Comparison of ENCODE assay signal across 25 mouse cellular contexts in the genomic region with DNA sequence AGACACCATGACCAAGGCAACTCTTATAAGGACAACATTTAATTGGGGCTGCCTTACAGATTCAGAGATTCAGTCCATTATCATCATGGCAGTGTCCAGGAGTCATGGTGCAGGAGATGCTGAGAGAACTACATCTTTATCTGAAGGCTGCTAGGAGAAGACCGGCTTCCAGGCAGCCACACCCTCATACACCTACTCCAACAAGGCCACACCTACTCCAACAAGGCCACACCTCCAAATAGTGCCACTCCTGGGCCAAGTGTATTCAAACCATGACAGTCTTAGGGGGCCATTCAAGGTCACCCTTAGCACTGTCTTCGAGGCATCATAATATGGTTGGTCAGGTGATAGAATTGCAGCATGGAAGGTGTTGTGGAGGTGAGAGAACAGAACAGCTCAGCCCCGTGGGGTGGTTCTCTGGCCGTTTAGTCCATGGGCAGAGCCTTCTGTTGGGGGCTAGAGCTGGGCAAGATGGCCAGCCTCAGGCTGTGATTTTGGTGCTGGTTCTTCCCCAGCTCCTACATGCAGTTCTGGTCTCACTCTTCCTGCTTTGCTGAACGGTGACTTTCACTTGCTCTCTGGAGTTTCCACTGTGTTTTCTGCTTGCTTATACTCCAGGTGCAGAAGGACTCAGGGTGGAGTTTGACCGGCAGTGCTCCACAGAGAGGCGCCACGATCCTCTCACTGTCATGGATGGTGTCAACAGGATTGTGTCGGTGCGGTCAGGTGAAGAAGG. TPM values are rescaled to one million over a fixed set of nuclear protein-coding genes. Genes with fewer than 3 reads are reported as not detected.
"Had no signal": no experiment of that assay in that cellular context is flagged by ENCODE, and none has a peak within 500 bp of the region (broad histone marks: within the 10 kb centered on the region; RNA-seq: fewer than 3 reads in every experiment).

No protein-coding gene starts in this region.

- ATAC-seq: intestine, postnatal 0 days; midbrain, embryonic 15.5 days had no signal

- H3K27me3 ChIP-seq: limb, embryonic 15.5 days; lung, embryonic 15.5 days; megakaryocyte, embryonic 14.5 days; midbrain, embryonic 15.5 days; neural tube, embryonic 12.5 days; neural tube, embryonic 15.5 days had no signal

- H3K4me2 ChIP-seq: limb, embryonic 15.5 days; lung, embryonic 15.5 days; midbrain, embryonic 15.5 days; neural tube, embryonic 12.5 days; neural tube, embryonic 15.5 days had no signal

- H3K4me3 ChIP-seq: layer of hippocampus, adult 2 months; limb, embryonic 15.5 days; lung, embryonic 15.5 days; megakaryocyte, embryonic 14.5 days; midbrain, embryonic 10.5 days; midbrain, embryonic 15.5 days; neural tube, embryonic 12.5 days; neural tube, embryonic 15.5 days had no signal

- H3K9ac ChIP-seq: limb, embryonic 15.5 days; lung, embryonic 15.5 days; midbrain, embryonic 15.5 days; neural tube, embryonic 12.5 days; neural tube, embryonic 15.5 days had no signal

- H3K9me3 ChIP-seq: limb, embryonic 15.5 days; lung, embryonic 15.5 days; megakaryocyte, embryonic 14.5 days; midbrain, embryonic 10.5 days; midbrain, embryonic 15.5 days; neural tube, embryonic 12.5 days; neural tube, embryonic 15.5 days had no signal

- H3K4me1 ChIP-seq: limb, embryonic 15.5 days; lung, embryonic 15.5 days; midbrain, embryonic 15.5 days; neural tube, embryonic 12.5 days; neural tube, embryonic 15.5 days had no signal

- H3K27ac ChIP-seq: kidney, postnatal 0 days; layer of hippocampus, adult 2 months; limb, embryonic 15.5 days; lung, embryonic 15.5 days; midbrain, embryonic 10.5 days; midbrain, embryonic 15.5 days; neural tube, embryonic 12.5 days; neural tube, embryonic 15.5 days had no signal

- DNase-seq: kidney, adult 2 months; kidney, postnatal 25 days; layer of hippocampus, adult 9-11 months; lung, adult 18-20 months; lung, postnatal 10 days; lung, postnatal 36 days; right cerebral cortex, adult 18-20 months; right cerebral cortex, postnatal 14 days; right cerebral cortex, postnatal 4 days; thymus, adult 18-20 months; thymus, postnatal 36 days had no signal

RNA-seq across cellular contexts. Expression of a gene that starts 37.9 kb away (rescaled TPM):
- polyA plus RNA-seq: kidney, adult 2 months; kidney, embryonic 14.5 days; large intestine, adult 2 months; limb, embryonic 11.5 days; urinary bladder, adult 2 months had no signal
